Mouse (Mus musculus): Measurements from ENCODE around the gene Cfap57. TPM values are rescaled to one million over a fixed set of nuclear protein-coding genes. Genes with fewer than 3 reads are reported as not detected.

Gene Cfap57
- polyA plus RNA-seq, 1 experiment, result not detected

DNA sequence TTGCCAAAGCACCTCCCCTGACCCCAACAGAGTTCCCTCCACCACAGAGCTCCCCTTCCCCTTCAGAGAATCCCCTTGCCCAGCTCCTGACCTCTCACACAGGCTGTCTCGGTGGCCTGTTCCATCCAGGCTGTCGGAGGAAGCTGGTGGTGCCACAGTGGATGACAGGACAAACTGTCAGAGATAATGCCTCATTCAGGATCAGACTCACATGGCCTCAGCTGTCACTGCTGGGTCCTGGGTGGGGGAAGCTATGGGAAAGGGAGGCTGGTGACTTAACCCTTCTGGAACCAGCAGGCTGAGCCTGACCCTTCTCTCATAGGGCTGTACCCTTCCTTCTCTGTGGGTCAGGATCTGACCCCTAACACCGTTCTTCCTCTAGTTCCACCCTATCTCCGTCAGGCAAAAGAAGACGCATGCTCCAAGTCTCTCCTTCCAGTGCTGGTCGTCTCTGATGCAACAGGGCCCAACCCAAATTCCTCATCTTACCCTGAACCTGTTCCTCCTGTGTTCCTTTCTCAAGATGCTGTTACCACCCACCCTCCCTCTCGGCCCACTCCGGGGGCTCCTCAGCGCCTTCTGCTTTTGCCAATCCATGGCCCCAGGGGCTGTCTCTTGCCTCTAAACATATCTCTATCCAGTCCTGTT, 77.9 kb downstream of the Cfap57 start:
- Histone ChIP-seq H3K4me3 (no peak overlapping the region), H3K36me3 (ENCODE audit: control insufficient read depth, insufficient read depth) (no peaks in the 10 kb centered on the region), H3K79me2 (ENCODE audit: control insufficient read depth, insufficient read depth) (no peaks in the 10 kb centered on the region), H3K27me3 (ENCODE audit: control insufficient read depth, insufficient read depth, insufficient read length) (peaks cover 49% of the 10 kb centered on the region), H3ac (ENCODE audit: control insufficient read depth, insufficient read length) (no peak overlapping the region), H3K4me2 (ENCODE audit: low read depth) (no peak overlapping the region)
- TF ChIP-seq USF1 (IDR thresholded peaks at IDR 0.05; ENCODE audit: low read depth), result no peak
- no peak for TF ChIP-seq TCF12 (IDR thresholded peaks at IDR 0.05; ENCODE audit: insufficient read depth, poor library complexity, severe bottlenecking)

DNA sequence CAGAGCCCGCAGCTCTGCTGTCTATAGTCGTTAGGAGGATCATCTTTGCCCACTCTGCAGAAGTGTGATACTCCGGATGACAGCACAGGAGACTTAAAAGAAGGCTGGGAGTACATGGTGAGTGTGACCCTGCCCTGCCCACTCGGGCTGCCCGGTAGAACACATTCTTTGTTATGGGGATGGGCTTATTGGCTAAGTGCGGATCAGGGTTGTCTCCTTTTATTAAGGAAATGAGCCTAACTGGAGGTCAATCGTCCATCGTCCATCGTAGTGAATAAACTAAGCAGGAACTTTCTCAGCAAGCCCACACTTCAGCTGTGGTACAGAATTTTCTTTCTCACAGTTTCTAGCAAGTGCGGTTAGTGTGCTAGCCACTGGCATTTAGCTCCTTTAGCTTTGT, 80.7 kb downstream of the Cfap57 start:
- peaks cover 69% of the 10 kb centered on the region for H3K27me3 ChIP-seq (ENCODE audit: control insufficient read depth, insufficient read depth, insufficient read length)
- TF ChIP-seq MAX (IDR thresholded peaks at IDR 0.05; ENCODE audit: low read depth) (no peak), REST (IDR thresholded peaks at IDR 0.05; ENCODE audit: insufficient read depth, insufficient read length) (no peak), CEBPB (IDR thresholded peaks at IDR 0.05; ENCODE audit: insufficient read depth, poor library complexity, severe bottlenecking) (no peak), POLR2A (IDR thresholded peaks at IDR 0.05; ENCODE audit: insufficient read length, low read depth) (no peak), TCF12 (IDR thresholded peaks at IDR 0.05; ENCODE audit: insufficient read depth, poor library complexity, severe bottlenecking) (no peak), POLR2AphosphoS2 (IDR thresholded peaks at IDR 0.05; ENCODE audit: insufficient read length, low read depth) (no peak), E2F4 (IDR thresholded peaks at IDR 0.05; ENCODE audit: insufficient read depth) (no peak), USF1 (IDR thresholded peaks at IDR 0.05; ENCODE audit: low read depth) (no peak)
- H3K36me3 ChIP-seq (ENCODE audit: control insufficient read depth, insufficient read depth), result no peaks in the 10 kb centered on the region

DNA sequence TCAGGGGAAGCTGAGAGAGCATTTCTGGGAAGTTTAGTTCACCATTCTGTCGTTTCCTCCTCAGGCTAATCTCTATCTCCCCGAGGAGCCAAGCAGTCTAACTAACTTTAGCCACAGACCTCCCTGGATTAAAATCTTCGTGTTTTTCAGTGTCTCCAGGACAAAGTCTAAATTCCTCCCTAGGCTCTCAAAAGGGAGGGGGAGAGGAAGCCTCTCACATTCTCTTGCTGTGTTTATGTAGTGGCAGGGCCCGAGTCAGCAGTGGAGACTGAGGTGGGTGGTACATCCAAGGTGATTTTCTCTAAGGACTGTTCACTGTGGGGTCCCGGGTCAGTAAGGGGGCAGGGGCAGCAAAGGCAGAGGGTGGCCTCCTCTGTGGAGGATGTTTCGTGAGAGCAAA, 82.8 kb downstream of the Cfap57 start:
- no peak overlapping the region for H3ac ChIP-seq (ENCODE audit: control insufficient read depth, insufficient read length)
- no peak overlapping the region for H3K4me2 ChIP-seq (ENCODE audit: low read depth)
- no peaks in the 10 kb centered on the region for H3K36me3 ChIP-seq (ENCODE audit: control insufficient read depth, insufficient read depth)
- peaks cover 58% of the 10 kb centered on the region for H3K27me3 ChIP-seq (ENCODE audit: control insufficient read depth, insufficient read depth, insufficient read length)
- no peak for TF ChIP-seq MAX (IDR thresholded peaks at IDR 0.05; ENCODE audit: low read depth)
- no peak overlapping the region for H3K4me3 ChIP-seq
- no peaks in the 10 kb centered on the region for H3K79me2 ChIP-seq (ENCODE audit: control insufficient read depth, insufficient read depth)

More for the DNA sequence above, 80.7 kb downstream of the Cfap57 start:
- H3K4me3 ChIP-seq, result no peak overlapping the region
- H3K4me2 ChIP-seq (ENCODE audit: low read depth), result no peak overlapping the region
- no peak overlapping the region for H3ac ChIP-seq (ENCODE audit: control insufficient read depth, insufficient read length)
- H3K79me2 ChIP-seq (ENCODE audit: control insufficient read depth, insufficient read depth), result no peaks in the 10 kb centered on the region

DNA sequence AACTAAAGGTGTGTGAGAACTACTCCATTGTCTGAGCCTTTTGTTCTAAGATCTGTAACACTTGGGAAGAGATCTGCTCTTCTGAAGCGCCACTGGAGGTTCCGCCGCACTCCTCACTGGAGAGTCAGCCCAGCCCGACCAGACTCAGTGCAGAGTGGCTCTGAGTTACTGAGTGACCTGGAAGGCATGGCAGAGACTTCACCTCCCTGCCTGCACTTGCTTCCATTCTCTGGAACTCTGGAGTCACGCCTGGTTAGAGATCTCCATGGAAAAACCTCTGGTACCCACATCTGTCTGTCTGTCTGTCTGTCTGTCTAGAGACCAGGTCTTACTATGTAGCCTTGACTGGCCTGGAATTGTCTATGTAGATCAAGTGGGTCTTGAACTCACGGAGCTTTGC, 85.0 kb downstream of the Cfap57 start:
- no peaks in the 10 kb centered on the region for H3K36me3 ChIP-seq (ENCODE audit: control insufficient read depth, insufficient read depth)
- H3K4me3 ChIP-seq, result no peak overlapping the region
- H3K79me2 ChIP-seq (ENCODE audit: control insufficient read depth, insufficient read depth), result no peaks in the 10 kb centered on the region
- no peak overlapping the region for H3ac ChIP-seq (ENCODE audit: control insufficient read depth, insufficient read length)
- peaks cover 46% of the 10 kb centered on the region for H3K27me3 ChIP-seq (ENCODE audit: control insufficient read depth, insufficient read depth, insufficient read length)
- no peak for TF ChIP-seq USF1 (IDR thresholded peaks at IDR 0.05; ENCODE audit: low read depth)
- no peak for TF ChIP-seq MYOG (IDR thresholded peaks at IDR 0.05; ENCODE audit: control insufficient read depth in 1 of 3, insufficient read depth in 1 of 3, insufficient read length in 2 of 3, low read depth in 2 of 3)
- TF ChIP-seq CEBPB (IDR thresholded peaks at IDR 0.05; ENCODE audit: insufficient read depth, poor library complexity, severe bottlenecking), result no peak
- TF ChIP-seq SRF (IDR thresholded peaks at IDR 0.05; ENCODE audit: control insufficient read depth, insufficient read length, low read depth), result no peak
- no peak for TF ChIP-seq E2F4 (IDR thresholded peaks at IDR 0.05; ENCODE audit: insufficient read depth)
- no peak for TF ChIP-seq MAX (IDR thresholded peaks at IDR 0.05; ENCODE audit: low read depth)
- no peak for TF ChIP-seq POLR2AphosphoS2 (IDR thresholded peaks at IDR 0.05; ENCODE audit: insufficient read length, low read depth)
- no peak for TF ChIP-seq REST (IDR thresholded peaks at IDR 0.05; ENCODE audit: insufficient read depth, insufficient read length)
- TF ChIP-seq TCF3 (IDR thresholded peaks at IDR 0.05; ENCODE audit: insufficient read length, low read depth), result no peak
- TF ChIP-seq TCF12 (IDR thresholded peaks at IDR 0.05; ENCODE audit: insufficient read depth, poor library complexity, severe bottlenecking), result no peak
- TF ChIP-seq MYOD1 (IDR thresholded peaks at IDR 0.05; ENCODE audit: control insufficient read depth in 1 of 3, insufficient read length in 2 of 3, low read depth in 2 of 3), result no peak
- no peak overlapping the region for H3K4me2 ChIP-seq (ENCODE audit: low read depth)

DNA sequence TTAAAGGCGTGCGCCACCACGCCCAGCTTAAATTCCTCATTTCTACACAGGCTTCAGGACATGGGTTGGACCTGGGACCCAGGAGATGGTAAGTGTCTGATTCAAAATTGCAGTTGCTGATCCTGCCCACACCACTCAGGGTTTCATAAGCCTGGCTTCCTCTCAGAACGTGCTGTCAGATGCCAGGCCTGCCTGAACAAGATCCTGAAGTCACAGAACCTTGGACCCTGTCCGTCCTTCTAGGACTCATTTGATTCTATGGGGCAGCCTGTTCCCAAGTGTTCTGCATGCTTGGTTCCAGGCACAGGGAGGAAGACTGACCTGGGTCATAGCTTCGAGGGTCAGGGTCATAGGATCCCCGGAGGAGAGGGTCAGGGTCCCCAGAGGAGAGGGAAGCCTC, 87.0 kb downstream of the Cfap57 start:
- no peaks in the 10 kb centered on the region for H3K36me3 ChIP-seq (ENCODE audit: control insufficient read depth, insufficient read depth)
- H3ac ChIP-seq (ENCODE audit: control insufficient read depth, insufficient read length), result no peak overlapping the region
- H3K79me2 ChIP-seq (ENCODE audit: control insufficient read depth, insufficient read depth), result no peaks in the 10 kb centered on the region
- no peak overlapping the region for H3K4me2 ChIP-seq (ENCODE audit: low read depth)
- TF ChIP-seq CEBPB (IDR thresholded peaks at IDR 0.05; ENCODE audit: insufficient read depth, poor library complexity, severe bottlenecking) (no peak), MAX (IDR thresholded peaks at IDR 0.05; ENCODE audit: low read depth) (no peak), SRF (IDR thresholded peaks at IDR 0.05; ENCODE audit: control insufficient read depth, insufficient read length, low read depth) (no peak), TCF3 (IDR thresholded peaks at IDR 0.05; ENCODE audit: insufficient read length, low read depth) (no peak), MYOG (IDR thresholded peaks at IDR 0.05; ENCODE audit: control insufficient read depth in 1 of 3, insufficient read depth in 1 of 3, insufficient read length in 2 of 3, low read depth in 2 of 3) (no peak), E2F4 (IDR thresholded peaks at IDR 0.05; ENCODE audit: insufficient read depth) (no peak), MYOD1 (IDR thresholded peaks at IDR 0.05; ENCODE audit: control insufficient read depth in 1 of 3, insufficient read length in 2 of 3, low read depth in 2 of 3) (no peak), POLR2AphosphoS2 (IDR thresholded peaks at IDR 0.05; ENCODE audit: insufficient read length, low read depth) (no peak), USF1 (IDR thresholded peaks at IDR 0.05; ENCODE audit: low read depth) (no peak), POLR2A (IDR thresholded peaks at IDR 0.05; ENCODE audit: insufficient read length, low read depth) (no peak), REST (IDR thresholded peaks at IDR 0.05; ENCODE audit: insufficient read depth, insufficient read length) (no peak), TCF12 (IDR thresholded peaks at IDR 0.05; ENCODE audit: insufficient read depth, poor library complexity, severe bottlenecking) (no peak)
- H3K27me3 ChIP-seq (ENCODE audit: control insufficient read depth, insufficient read depth, insufficient read length), result peaks cover 55% of the 10 kb centered on the region
- H3K4me3 ChIP-seq, result no peak overlapping the region
